Mouse (Mus musculus) adrenal gland (tissue): ENCODE data around the gene Pigu.

Experiments
- intact Hi-C: fragments of 180-260 bp; cut with DNase I; formaldehyde crosslinking; loops from one replicate; pipeline ENCODE4 v1.15.1; 2025
- microRNA-seq, 2 experiments: library from miRNA; unstranded; fragments of <30 nt; microRNA quantifications; one replicate each; pipeline ENCODE4; 2019

Pigu gene

GRCm38 (mm10) chr2:155240915-155241314, 116.3 kb downstream of the Pigu start:
- intact Hi-C loops, result loop anchor here (5.0 kb wide), 1 partner anchor 36 kb away; the partner anchor contains the start of gene Map1lc3a

GRCm38 (mm10) chr2:155237276-155237675, 120.0 kb downstream of the Pigu start:
- intact Hi-C loops, result no loop called here

- intact Hi-C loops, result no loop called here
These were observed 120.8 kb downstream of the Pigu start, which contains the start of gene Dynlrb1 for GRCm38 (mm10) chr2:155236362-155236992. Dynlrb1 (plus strand) TSS chr2:155236533.

- intact Hi-C loops, result no loop called here
These were observed 121.4 kb downstream of the Pigu start for GRCm38 (mm10) chr2:155235746-155236361.

Small RNA genes within 50 kb of the gene (microRNA-seq; reads per million reads assigned to microRNA genes)
- 0 reads per million in 2 experiments for gene Mir695
